Mouse (Mus musculus): Measurements from ENCODE around the gene Rfx2.

- TF ChIP-seq POLR2A (IDR thresholded peaks at IDR 0.05; ENCODE audit: control insufficient read depth, extremely low read depth, insufficient read depth, low read length, poor library complexity) (no peak), CTCF (IDR thresholded peaks at IDR 0.05; ENCODE audit: borderline replicate concordance, control insufficient read depth, extremely low read depth, insufficient read depth, low read length, poor library complexity) (no peak)
Measured at GRCm38 (mm10) chr17:56829171-56829570, 1.6 kb downstream of the Rfx2 start.
